Mouse (Mus musculus): ENCODE data around the gene Mars.
"Not testable (repeated sequence)": the region's sequence is repeated elsewhere in the genome, so short reads cannot be mapped to it uniquely, and the experiment has no call there.

Gene Mars

DNA sequence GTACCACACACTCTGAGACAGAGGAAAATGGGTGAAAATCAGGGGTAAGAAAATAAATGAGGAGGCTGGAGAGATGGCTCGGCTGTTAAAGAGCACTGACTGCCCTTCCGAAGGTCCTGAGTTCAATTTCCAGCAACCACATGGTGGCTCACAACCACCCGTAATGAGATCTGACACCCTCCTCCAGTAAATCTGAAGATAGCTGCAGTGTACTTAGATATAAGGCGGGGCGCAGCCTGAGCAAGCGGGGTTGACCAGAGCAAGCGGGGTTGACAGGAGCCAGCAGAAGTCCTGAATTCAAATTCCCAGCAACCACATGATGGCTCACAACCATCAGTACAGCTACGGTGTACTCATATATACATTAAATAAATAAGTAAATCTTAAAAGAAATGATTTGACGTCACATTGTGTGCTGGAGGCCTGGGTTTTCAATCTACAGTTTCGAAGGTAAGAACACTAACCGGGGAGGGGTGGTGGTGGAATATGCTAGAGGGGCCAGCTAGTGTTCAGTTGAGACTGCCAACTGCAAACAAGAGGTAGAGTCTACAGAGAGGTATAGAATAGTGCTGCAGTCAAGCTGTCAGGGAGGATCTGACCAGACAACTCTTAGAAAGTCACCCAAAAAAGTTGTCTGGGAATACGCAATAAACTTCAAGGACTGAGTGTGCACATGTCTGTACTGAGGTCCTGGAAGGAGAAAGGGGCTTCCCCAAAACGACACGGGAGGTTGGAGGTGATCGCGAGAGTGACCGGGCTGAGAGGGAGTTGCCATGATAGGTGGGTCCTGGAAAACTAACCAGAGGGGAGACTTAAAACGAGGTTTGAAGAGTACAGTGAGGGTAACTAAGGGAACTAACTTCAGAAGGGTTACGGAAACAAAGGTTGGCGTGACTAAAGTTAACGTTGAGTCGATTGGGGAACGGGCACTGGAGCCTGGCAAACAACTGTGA, 787 bp downstream of the Mars start:
- peak; percentile 64 for DNase-seq (ENCODE audit: low read depth, low spot score)

DNA sequence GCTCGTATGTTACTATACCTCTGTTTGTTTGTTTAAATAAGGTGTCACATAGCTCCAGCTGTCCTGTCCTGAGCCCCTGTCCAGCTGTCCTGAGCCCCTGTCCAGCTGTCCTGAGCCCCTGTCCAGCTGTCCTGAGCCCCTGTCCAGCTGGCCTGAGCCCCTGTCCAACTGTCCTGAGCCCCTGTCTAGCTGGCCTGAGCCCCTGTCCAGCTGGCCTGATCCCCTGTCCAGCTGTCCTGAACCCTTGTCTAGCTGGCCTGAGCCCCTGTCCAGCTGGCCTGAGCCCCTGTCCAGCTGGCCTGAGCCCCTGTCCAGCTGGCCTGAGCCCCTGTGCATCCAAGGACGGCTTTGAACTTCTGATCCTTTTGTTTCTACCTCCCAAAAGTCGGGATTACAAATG, 2.4 kb downstream of the Mars start:
- DNase-seq (ENCODE audit: low read depth, low spot score): not testable (repeated sequence)

DNA sequence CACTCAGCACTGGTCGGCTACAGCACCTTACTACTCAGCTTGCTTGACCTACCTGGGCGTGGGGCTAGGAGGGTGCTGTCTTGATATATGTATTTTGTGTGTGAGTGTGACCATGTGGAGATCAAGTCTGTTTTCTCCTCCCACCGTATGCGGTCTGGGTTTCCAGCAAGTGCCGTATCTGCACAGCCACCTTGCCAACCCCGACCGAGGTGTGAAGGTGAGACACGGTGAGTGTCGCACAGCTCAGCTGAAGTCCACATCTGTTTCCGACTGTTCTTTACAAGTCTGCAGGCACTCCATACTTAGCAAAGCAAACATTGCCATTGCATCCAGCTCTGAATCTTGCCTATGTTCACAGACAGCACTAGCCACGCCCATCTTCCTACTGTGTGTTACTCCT, 8.4 kb downstream of the Mars start:
- no peak for DNase-seq (ENCODE audit: low read depth, low spot score)

DNA sequence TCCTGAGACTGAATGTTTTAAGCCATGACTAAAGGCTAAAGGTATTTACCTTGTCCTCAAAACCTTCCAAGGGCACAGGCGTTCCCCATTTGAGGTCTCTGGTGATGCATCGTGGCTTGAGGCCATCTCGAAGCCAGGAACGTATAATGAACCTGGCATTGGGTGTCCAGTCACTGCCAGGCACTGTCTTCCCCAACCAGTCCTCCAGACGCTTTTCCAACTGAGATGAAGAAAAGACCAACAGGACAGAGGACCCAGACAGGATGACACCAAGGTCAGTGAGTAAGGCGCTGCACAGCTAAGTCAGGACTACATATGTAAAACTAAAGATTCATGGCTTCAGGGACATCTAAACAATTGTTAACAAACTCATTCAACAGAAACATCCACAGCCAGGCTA, 11.2 kb downstream of the Mars start:
- no peak for DNase-seq (ENCODE audit: low read depth, low spot score)

DNA sequence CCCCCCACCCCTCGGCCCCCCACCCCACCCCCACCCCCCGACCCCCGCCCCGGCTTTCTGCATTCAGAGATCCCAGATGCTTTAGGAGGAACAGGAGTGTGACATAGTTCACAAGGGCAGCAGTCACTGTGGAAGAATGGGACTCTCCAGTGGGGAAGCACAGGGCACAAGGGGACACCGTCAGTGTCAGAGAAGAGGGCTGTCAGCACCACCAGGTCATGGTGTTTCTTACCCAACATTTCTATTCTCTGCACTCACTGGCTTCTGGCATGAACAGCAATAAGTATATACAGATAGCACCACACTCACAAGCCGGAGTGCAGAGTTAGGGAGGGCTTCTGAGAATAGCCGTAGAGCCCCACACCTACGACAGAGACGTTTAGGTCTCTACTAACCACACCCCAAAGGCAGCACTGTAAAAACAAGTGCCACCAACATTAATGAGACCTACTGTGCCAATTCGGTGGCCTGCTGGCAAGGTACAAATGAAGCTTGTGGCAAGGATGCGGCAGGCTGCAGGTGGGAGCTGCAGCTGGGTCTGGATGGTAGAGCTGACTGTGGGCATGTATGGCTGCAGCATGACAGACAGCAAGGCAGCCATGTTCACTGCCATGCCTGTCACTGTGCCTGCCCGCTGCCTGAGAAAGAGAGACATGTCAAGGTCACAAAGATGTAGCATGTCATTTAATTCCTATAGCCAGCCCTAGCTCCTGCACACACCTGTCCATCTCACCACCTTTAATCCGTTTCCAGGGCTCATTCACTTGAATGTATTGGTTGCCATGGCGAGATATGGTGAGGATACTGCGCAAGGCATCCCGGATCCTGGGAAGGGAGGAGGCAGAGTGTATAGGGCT, 14.3 kb downstream of the Mars start:
- no peak for DNase-seq (ENCODE audit: low read depth, low spot score)

DNA sequence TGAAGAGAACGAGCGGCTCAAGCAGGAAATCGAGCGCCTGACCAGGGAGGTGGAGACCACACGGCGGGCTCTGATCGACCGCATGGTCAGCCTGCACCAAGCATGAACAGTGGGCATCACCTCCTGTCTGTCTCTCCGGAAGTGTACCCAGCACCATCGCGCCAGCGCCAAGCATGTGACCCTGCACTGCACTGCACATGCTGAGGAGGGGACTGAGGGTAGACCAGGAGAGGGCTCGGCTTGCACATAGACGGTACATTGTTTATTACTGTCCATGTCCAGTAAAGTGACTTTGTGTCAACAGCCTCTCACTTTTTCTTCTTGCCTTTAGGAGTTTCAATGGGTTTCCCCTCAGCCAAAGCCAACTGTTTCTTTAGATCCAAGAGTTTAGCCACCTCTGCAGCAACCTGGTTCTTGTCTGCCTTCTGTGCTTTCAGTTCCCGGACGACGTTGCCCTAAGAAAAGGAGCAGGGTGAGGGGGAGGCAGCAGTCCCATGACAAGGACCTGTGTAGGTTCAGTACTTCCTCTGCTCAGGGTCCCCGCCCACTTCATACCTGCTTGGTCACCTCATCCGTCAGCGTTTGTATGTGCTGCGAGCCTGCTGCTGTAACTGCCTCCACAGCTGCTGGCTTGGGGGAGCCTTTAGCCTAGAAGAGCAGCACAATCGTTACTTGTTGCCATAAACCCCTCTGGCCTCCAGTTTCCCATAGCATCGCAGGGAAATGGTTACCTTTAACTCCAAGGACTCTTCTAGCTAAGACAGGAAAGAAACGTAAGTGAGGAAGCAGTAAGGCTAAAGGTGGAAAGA, 15.4 kb downstream of the Mars start:
- DNase-seq (ENCODE audit: low read depth, low spot score): no peak

DNA sequence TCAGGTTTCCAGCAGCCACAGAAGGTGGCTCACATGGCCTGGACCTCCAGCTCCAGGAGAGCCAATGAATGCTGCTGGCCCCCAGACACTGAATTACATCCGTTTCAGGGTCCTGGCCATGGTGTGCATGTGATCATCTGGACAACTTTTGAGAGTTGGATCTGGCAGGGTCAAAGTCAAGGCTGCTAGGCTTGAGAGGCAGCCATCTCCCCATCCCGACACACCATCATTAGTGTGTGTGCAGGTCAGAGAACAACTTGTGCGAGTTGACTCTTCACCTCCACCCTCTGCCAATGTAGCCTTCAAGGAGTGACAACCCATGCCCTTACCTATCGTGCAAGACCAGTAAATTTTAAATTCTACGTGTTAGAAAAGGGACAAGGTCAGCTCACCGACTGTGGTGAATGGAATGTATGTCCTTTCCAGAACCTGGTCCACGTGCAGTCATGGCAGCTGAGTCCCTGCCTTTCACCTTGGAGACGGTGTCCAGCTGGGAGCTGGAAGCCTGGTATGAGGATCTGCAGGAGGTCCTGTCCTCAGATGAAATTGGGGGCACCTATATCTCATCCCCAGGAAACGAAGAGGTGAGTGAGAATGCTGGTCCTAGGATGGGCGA, 16.6 kb downstream of the Mars start:
- DNase-seq (ENCODE audit: low read depth, low spot score): no peak

DNA sequence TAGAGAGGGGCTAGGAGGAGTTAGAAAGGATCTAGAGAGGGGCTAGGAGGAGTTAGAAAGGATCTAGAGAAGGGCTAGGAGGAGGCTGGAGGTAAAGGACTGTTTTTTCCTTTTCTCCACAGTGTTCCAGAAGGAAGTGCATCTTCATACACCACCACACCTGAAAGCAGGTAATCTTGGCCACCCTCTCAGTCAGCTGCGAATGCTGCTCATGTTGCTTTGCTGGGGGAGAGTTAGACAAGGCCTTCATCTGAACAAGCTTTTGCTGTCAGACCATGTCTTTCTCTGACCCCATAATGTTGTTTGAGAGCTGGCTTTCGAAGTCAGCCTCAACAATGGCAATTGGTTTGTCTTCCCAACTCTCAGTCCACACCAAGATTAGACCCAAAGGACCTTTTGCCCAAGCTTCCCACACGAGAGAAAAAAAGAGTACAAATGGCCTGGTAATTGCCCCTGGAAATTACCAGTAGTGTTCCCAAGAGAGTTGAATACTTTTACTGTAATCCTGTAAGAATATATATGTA, 17.9 kb downstream of the Mars start:
- DNase-seq (ENCODE audit: low read depth, low spot score): no peak

DNA sequence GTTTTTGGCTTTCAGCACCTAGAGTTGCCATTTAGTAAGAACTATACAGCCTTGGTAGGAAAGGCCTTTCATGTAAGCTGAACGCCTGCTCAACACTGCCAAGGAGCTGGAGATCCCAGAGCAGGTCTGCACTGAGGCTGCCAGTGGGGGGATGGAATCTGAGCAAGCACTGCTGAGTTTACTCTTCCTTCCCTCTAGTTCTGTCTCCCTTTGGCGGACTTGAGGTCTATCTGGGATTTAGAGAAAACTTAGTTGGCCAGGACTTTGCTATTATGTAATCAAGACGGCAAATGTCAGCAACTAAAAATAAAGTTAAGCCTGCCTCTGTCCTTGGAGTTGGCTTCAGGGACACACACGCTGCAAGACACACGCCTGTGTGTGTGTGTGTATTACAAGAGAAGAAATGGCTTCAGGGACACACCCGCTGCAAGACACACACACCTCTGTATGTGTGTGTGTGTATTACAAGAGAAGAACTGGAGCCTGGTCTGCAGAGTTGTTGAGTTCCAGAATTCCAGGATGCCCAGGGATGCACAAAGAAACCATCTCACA, 18.5 kb downstream of the Mars start:
- DNase-seq (ENCODE audit: low read depth, low spot score): no peak

DNA sequence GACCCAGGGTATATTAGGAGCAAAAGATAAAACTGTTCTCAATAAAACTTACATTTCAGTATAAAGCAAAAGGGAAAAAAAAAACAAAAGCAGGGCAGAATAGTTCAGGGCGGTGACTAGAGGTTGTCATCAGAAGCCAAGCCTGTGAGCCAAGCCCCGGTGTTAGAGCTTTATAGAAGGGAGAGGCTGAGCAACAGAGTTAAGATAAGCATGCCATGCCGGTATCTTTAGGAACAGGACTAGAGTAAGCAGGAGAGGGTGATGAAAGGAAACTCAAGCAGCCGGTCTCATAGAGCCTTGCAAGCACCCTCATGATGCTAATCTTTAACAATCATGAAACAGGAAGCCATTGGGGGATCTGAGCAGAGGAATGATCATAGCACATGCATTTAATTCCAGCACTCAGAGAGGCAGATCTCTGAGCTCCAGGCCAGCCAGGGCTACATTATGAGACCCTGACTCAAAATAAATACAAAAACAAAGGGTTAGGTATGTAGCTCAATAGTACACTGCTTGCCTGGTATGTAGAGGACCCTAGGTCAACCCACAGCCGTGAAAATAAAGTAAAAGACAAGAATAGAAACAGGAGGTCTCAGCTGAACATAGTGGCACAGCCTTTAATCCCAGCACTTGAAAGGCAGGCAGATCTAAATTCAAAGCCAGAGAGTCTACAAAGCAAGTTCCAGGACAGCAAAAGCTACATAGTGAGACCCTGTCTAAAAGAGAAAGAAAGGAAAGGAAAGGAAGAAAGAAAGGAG, 19.5 kb downstream of the Mars start:
- no peak for DNase-seq (ENCODE audit: low read depth, low spot score)

DNA sequence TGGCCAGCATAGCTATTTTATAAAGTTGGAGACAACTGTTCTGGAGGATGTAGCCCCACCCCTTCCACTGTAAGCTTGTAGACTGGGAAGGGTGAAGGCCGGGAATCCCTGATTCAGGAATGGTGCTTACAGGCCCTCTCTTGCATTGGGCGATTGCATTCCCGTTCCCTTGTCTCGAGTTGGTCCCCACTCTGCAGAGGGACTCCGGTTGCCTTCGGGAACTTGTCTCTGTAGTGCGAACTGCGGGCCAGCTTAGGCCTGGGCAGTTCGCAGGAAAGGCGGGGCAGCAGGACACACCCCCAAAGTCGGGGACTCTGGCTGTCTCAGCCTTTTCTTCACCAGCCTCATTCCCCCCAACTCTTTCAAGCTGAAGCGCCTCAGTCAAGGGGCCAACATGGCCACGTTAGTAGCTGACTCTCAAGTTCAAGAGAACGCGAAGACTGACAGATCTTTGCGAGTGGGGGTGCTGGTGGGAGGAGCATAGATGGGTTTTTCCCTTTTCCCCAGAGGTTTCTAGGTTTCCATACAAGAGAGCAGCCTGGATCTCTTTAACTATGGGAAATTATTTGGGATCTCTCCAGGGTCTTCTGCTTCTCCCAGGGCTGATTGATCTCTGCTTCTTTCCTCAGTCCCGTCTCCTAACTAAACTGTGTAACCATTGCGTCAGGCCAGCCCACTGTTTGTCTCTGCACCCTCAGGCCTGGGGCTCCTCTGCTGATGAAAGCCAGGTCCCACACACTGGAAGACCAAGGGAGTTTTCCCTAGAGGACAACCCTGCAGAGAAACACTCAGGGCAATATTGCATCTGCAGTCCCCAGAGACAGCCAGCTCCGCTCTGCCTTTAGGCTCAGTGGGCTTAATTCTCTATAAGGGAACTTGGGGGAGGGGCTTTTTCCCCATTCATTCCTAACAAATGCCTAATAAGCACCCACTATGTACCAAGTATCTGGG, 20.4 kb downstream of the Mars start:
- DNase-seq (ENCODE audit: low read depth, low spot score): peak; percentile 61

DNA sequence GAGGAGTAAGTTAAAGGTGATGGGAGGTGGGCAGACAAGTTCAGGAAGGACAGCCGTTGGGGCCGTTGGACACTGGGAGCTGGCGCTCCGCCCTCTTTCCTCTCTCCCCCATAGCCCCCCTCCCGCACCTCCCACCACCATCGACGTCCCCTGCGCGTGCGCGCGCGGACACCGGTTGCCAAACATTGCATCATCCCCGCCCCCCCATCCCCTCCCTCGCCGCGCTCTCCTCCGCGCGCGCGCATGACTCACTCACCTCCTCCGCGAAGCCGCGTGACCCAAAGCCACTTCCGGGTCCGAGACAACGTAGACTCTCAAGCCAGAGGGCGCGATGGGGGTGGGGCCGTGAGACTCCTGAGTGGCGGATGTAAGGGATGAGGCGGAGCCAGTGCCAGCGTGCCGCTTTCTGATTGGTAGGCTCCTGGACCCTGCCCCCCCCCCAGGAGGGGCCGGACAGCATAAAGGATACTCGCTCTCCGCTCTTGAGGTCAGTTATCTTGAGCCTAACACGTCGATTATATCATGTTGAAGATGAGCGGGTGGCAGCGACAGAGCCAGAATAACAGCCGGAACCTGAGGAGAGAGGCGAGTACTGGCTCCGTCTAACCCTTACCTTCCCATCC, 21.2 kb downstream of the Mars start:
- peak; percentile 100 for DNase-seq (ENCODE audit: low read depth, low spot score)

DNA sequence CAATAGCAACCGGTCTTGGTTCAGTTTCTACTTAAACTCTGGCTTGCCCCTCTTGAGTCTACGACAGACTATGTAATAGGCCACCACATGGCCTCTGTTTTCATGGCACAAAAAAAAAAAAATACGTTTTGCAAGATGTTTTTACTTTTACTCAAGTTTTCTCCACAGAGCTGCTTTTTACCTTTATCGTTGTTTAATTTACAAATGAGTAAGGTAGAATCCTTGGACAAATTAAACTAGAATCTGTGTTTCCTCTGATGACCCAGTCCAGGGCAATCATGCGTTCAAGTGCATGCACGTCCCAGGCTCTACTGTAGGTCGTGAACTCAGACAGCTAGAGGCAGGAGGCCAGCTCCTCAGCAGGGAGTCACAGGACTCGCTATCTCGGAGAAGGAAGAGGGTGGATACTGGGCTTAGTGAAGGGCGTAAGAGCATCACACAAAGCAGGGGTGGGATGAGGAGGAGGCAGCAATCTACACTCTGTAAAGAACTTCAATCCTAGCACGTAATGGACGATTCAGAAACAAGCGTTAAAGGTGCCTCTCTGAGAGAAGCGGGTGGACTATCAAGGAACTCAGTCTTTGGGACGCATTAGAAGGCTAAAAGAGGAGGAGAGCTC, 21.9 kb downstream of the Mars start:
- DNase-seq (ENCODE audit: low read depth, low spot score): peak; percentile 51

DNA sequence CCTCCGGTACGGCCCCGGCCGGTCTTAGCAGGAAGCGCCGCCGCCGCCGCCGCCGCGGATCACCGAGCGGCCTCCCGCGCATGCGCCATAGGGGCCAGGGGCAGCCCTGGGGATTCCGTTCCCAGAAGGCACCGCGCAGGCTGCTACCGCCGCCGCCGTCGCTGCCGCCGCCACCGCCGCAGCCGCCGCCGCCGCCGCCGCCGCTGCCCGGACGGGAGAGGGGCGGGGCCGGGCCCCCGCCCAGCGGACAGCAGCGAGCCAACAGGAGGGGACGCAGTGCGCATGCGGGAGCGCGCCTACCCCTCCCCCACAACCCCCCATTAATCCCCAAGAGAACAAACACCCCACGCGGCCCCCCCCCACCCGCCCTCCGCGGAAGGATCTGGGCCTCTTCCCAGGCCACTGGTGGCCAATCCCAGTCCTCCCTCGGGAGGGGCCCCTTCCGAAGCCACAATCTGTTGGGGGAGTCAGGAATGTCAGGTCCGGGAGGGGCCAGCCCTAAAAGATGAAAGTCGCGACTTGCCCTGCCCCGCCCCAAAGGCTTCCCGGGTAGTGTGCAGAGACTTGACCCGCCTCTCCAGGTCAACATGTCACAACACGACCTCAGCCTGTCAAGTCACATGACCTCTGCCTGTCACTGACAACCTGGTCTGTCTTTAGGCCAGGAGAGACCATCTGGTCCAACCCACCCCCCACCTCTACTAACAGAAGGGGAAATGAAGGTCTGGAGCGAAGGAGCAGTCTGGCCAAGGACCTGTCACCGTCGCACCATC, 22.6 kb downstream of the Mars start, which contains the start of gene Mbd6:
Gene Mbd6, minus strand, starts transcription at position 219 of the 773 bp plus-strand sequence.
- DNase-seq (ENCODE audit: low read depth, low spot score): peak; percentile 88

DNA sequence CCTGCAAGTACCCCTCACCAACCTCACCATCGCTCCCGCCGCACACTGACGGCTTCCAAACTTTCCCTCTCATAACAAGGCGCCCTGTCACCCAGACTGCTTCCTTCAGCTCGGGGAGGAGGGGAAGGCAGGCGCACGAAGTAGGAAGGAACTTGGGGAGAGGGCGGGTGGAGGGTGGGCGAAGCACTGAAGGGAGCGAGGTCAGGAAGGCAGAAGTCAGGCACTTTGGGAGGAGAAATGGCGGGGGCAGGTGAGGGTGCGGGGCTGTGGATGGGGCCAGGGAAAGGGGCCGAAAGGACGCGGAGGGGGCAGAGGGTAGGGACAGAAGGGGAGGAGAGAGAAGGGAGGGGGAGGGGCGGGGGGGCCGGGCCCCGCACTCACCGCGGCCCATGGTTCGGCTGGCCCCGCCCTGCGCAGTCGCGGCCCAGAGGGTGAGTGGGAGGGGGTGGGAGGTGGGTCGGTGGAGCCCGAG, 23.2 kb downstream of the Mars start:
- no peak for DNase-seq (ENCODE audit: low read depth, low spot score)

DNA sequence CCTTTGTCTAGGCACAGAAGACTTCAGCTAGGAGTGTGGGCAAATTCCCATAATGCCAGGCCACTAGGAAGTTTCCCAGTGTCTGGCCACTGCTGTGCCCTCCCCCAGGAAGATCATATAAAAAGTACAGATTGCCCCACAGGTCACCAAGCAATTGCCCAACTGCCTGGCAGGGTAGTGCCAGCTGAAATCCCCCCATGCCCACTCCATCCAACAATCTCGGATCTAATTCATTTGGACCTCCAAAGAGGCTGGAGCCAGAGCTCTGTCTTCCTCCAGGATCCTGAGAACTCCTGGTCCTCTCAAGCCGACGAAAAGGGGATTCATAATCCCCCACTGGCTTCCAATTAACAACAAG, 23.7 kb downstream of the Mars start:
- no peak for DNase-seq (ENCODE audit: low read depth, low spot score)

All from mesoderm, embryonic 11.5 days (tissue).